Mouse (Mus musculus): ENCODE measurements around the gene Cfap99. TPM values are rescaled to one million over a fixed set of nuclear protein-coding genes. Genes with fewer than 3 reads are reported as not detected.

Cfap99 gene
- total RNA-seq (2021), result under 1 TPM; 0.26 to 0.51 TPM

DNA sequence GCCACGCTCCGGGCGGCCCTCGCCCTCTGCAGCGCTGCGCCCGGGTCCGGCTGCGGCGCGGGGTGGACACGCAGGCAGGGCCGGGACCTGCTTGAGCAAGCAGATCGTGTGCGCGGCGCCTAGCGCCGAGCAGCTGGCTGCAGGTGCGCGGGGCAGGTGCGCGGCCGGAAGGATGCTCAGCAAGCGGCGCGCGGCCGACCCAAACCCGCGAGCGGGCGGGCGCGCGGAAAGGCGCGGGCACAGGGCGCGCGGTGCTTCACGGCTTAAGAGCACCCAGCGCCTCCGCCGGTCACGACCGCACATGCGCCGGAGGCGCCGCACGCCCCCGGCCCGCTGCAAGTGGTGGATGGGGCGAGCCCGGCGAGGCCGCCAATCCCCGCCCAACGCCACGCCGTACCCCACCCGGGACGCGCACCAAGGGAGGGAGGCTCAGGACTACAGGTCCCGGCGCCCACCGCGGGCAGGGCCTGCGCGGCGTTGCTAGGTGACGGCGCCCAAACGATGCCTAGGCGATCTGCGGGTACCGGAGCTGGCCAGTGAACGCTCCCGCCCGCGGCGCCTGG, at the start of gene Cfap99, which contains the start of gene Zfyve28:
Gene Cfap99, plus strand, starts transcription at position 447 of the 563 bp plus-strand sequence.
Gene Zfyve28, minus strand, starts transcription at position 296 of the 563 bp plus-strand sequence.
- peak; percentile 93 for DNase-seq (ENCODE audit: extremely low spot score in 1 of 2, low spot score in 2 of 2)
- intact Hi-C loops (cut with DNase I), result loop anchor here (5.0 kb wide), 2 partner anchors 49 to 76 kb away; partner anchors contain the start of gene Rnf4

DNA sequence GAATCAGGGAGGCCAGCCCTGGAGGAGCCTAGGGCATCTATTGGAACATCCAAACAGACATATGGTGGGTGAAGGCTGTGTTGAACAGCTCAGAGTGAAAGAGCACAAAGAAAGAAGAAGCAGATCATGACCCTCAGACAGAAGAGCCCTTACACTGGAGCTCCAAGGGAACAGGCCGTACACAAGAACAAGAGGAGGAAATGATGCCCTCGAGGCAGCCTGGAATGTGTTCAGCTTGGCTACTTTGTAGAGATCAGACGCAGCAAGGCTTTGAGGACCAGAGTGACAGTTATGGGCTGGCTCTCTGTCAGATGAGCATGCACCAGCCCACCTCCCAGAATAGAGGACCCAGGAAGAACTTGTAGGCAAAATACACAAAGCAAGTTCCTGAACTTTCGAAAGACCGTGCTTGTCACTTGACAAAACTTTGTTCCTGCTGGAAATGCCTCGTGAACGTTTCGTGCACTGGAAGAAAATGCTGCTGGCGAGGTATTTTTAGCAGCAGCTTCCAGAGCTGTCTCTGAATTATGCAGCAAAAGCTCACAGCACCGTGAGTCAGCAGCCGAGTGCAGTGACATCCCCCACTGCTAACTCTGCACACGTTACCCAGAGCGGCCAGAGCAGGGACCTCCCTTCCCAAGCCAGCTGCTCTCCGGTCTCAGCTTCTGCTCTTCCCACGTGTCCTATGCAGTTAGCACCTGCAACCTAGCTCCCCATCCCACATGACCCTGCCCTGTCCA, 46.0 kb upstream of the Cfap99 start:
- peak; percentile 71 to 79 for DNase-seq (ENCODE audit: extremely low spot score in 1 of 2, low spot score in 2 of 2)
- intact Hi-C loops (cut with DNase I), result no loop called here

DNA sequence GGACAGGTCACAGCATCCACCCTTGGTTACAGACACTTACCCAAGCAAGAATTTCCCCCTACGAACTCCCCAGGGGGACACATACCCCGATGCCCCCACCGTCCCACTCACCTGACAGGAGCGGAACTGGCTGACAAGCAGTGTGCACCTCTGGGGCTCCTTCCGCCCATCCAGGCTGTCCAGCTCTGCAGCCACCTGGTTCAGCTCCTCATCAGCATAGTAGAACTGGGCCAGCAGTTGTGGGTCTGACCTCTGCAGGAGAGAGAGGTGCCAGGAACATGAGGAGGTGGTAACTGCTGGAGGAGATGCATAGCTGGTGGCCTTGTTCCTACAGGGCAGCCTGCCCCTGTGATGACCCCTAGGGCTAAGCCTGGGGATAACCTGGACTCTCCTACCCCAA, 45.3 kb upstream of the Cfap99 start:
- intact Hi-C loops (cut with DNase I), result no loop called here
- no peak for DNase-seq (ENCODE audit: extremely low spot score in 1 of 2, low spot score in 2 of 2)

DNA sequence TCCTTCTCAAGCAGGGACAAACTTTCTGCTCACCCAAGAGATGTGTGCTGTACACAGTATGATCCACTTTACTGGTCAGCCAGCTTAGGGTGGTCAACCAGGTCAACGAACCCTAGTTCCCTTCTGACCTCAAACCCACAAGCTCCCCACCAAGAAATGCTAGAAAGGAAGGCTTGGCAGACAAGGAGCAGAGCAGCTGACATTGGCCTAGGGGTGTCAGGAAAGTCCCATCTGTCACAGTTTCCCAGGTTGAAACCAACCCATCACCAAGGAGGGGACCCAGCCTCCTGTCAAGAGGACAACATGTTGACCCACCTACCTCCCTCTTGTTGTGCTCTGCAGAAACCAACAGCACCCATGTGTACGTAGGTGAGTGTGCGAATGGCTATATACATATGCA, 42.0 kb upstream of the Cfap99 start:
- no peak for DNase-seq (ENCODE audit: extremely low spot score in 1 of 2, low spot score in 2 of 2)
- intact Hi-C loops (cut with DNase I), result no loop called here

DNA sequence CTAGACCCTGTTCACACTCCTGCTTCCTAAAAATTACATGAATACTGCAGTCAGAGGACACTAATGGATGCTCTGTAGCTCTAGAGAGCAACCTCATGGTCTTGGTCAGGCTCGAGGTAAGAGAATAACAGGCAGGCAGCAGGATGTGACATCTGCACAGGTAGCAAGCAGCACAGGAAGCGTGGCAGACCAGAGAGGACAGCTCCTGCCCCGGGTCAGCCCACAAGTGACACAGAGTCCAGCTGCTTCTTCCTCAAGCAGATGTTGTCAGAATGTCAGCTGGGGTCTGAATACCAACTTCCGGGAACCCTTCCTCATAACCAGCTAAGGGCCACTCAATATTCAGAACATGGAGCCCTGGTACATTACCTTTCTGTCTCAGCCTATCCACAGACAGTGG, 39.3 kb upstream of the Cfap99 start:
- DNase-seq (ENCODE audit: extremely low spot score in 1 of 2, low spot score in 2 of 2), result no peak
- intact Hi-C loops (cut with DNase I), result no loop called here

DNA sequence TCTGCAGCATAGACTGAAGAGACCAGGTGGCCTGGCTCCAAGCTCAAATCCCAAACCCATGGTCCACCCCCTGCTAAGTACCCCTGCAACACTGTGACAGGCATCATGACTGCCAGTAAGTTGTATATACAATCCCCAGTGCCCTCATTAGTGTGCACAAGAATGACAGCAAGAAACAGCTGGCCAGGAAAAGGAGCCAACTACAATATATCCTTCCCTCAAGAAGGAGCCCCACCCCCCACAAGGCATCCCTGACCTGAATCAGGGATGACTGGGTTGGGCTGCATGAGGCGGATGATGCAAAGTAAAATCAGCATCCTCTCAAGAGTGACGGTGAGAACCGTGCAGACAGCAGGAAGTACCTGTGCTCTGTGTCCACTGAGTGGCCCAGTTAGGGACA, 38.3 kb upstream of the Cfap99 start:
- DNase-seq (ENCODE audit: extremely low spot score in 1 of 2, low spot score in 2 of 2), result peak in 1 of 2 experiments; percentile 62
- intact Hi-C loops (cut with DNase I), result no loop called here

DNA sequence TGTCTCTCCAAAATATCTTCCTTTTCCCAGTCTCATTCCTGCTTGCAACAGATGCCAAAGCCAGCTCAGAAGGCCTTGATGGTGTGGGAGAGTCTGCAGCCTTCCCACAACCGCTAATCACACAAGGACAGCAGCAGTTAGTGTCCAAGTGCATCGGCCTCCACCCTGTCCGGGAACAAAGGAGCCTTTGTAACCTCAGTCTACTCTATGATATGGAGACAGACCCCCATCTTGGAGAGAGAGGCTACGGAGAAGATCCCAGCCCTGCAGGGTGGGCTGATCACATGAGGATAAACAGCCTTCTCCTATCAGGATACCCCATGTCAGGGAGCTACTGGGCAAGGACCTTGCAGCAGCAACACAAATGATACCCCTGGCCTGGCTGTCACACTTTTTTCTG, 36.6 kb upstream of the Cfap99 start:
- intact Hi-C loops (cut with DNase I), result no loop called here
- no peak for DNase-seq (ENCODE audit: extremely low spot score in 1 of 2, low spot score in 2 of 2)

DNA sequence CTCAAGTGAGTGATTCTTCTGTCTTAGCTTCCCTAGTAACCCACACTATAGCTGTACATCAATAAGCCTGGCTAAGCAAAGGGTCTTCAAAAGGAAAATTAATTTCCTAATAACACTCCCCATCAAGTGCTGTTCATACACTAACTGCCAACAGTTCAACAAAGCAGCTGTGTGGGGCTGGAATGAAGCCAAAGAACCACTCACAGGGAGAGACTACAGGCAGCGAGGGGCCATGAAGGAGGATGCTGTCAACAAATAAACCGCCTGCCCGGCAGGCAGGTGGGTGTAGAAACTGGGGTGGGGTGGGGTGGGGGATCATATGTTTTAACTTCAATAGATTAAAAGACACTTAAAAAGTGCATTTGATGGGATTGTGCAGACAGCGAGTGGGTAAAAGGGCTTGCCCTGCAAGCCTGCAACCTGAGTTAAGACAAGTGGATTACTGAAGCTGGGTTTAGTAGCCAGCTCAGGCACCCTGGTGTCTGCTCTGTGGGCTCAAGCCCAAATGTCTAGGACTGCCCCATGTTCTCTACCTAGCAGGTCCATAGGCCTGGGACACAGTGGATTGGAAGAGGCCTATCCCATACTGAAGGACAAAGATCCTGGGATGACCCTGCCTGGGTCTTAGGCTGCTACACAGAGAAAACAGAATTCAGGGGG, 36.0 kb upstream of the Cfap99 start:
- intact Hi-C loops (cut with DNase I), result no loop called here
- DNase-seq (ENCODE audit: extremely low spot score in 1 of 2, low spot score in 2 of 2), result peak in 1 of 2 experiments; percentile 61

DNA sequence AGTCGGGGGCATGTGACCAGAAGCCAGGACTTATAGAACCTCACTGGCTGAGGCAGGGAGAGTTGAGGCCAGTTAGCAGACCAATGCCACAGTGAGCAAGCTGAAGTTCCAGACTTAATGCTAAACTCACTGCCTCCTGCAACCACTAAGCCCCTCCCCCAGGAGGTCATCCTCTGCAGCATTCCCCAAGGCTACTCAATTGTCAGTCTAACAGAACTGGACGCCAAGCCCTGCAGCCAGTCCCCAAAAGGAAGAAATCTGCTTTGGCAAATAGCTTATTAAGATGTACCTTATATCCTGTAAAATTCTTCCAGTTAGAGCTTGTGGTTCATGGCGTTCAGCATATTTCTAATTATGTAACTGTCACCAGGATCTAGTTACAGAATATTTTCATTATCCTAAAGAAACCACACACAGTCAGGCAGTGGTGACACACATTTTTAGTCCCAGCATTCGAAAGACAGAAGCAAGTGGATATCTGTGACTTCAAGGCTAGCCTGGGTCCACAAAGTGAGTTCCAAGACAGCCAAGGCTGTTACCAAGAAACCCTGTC, 35.4 kb upstream of the Cfap99 start:
- intact Hi-C loops (cut with DNase I), result no loop called here
- no peak for DNase-seq (ENCODE audit: extremely low spot score in 1 of 2, low spot score in 2 of 2)

DNA sequence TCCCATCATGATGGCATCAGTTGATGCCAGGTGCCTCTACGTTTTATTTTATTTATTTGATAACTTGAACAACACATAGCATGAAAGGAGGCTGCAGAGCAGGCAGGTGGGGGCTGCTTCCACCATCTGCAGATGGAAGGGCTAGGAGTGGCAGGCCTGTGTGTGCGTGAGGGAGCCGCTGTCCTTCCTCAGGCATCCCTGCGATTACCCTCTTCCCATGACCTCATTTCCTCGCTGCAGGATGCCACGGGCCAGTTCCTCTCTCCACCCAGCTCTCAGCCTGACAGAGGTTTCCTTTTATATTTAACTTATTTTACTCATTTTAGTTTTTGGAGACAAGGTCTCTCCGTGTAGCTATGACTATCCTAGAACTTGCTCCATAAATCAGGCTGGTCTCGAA, 34.1 kb upstream of the Cfap99 start:
- no peak for DNase-seq (ENCODE audit: extremely low spot score in 1 of 2, low spot score in 2 of 2)
- intact Hi-C loops (cut with DNase I), result no loop called here

DNA sequence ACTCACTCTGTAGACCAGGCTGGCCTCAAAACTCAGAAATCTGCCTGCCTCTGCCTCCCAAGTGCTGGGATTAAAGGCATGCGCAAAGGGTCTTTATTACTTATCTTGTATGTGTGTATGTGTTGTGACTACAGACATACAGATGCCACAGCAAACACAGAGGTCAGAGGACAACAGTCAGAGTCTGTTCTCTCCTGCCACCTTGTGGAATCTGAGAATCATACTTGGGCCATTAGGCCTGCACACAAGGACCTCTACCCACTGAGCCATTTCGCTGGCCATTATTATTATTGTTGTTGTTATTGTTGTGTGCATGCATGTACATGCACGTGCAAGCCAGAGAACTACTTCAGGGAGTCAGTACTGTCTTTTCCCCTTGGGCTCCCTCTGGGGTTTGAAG, 33.2 kb upstream of the Cfap99 start:
- intact Hi-C loops (cut with DNase I), result no loop called here
- DNase-seq (ENCODE audit: extremely low spot score in 1 of 2, low spot score in 2 of 2), result no peak

DNA sequence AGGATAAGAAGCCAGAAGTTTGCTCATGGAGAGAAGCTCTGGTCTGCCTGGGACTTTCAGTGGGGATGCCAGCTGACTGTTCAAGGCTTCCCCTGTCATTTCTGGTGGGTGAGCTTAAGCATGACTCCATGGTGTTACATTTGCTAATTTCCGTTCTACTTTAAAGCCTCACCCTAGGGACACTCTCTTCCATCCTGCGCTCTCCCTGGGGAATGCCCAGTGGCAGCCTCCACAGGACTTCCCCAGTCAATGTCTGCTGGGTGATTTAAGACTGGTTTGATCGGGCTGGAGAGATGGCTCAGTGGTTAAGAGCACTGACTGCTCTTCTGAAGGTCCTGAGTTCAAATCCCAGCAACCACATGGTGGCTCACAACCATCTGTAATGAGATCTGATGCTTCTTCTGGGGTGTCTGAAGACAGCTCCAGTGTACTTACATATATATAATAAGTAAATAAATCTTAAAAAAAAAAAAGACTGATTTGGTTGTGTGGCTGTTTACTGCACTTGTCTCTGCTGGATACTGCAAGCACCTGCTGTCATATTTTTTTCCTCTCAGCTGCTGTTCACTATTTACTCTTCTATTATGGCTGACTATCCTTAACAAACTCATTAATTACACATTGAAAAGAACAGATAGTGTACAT, 29.1 kb upstream of the Cfap99 start:
- intact Hi-C loops (cut with DNase I), result no loop called here
- no peak for DNase-seq (ENCODE audit: extremely low spot score in 1 of 2, low spot score in 2 of 2)

DNA sequence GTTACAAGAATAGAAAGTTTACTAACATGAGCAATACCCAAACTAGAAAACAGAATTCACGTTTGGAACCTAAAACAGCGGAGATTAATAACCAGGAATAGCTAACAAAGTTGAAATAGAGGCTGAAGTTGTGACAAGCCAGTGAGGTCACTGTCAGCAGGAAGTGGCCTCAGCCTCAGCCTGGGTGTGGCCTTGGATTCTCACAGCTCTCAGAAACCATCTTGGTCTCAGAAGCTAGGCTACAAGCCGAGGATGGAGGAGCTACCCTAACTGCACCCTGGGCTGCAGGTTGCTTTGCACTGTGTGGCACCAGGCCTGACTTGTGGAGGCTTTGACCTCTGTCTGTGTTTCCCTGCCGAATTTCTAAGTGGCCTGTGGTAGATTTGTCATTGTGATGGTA, 22.3 kb upstream of the Cfap99 start:
- DNase-seq (ENCODE audit: extremely low spot score in 1 of 2, low spot score in 2 of 2), result no peak
- intact Hi-C loops (cut with DNase I), result no loop called here

DNA sequence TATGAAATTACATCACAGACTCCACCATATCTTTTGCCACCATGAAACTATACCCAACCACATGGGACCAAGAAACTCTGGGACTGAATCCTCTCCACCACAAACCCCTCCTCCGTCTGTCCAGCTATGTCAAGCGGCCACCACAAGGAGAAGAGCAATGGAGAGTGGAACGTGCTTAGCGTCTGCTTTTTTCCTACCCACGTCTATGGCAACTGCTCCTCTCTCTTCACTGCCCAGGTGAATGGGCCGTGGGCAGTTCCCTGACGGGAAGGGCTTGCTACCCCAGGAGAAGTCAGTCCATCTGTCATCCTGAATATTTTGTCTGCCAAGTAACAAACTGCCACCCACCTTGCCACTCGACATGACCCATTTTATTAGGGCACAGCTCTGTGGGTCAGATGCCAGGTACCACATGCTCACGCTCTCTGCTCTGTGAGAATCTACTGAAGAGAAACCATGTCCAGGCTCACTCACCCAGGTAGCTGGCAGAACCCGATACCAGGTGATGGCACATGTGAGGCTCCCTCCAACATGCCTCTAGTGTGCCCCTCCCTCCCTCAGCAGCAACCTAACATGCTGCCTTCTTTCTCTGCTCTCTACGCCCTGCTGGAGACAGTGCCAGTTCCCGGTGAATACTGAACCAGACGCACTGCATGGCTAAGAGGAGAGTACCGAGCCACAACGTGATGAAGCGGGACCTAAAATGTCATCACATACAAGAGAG, 19.0 kb upstream of the Cfap99 start:
- intact Hi-C loops (cut with DNase I), result no loop called here
- DNase-seq (ENCODE audit: extremely low spot score in 1 of 2, low spot score in 2 of 2), result no peak

DNA sequence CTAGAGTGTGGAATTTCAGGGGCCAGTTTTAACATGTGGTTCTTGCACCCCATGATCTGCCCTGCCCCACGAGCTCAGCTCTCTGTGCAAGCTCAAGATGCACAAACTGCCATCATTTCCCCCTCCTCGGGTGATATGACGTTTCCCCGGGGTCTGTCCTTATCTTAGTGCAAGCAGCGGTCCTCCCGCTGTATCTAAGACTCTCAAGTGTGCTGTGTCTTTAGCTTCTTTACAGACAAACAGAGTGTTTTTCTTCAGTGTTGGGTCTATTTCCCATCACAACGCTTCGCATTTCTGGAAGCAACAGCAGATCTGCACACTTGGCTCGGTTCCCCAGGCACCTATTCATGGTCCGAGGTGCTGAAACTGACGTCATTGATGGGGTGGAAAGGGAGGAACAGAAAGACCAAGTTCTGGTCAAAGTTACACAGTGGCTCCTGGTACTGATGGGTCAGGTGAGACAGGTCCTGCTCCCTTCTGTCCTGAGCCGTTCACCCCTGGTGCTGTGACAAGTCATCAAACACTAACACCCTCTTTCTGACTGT, 18.4 kb upstream of the Cfap99 start:
- intact Hi-C loops (cut with DNase I), result no loop called here

DNA sequence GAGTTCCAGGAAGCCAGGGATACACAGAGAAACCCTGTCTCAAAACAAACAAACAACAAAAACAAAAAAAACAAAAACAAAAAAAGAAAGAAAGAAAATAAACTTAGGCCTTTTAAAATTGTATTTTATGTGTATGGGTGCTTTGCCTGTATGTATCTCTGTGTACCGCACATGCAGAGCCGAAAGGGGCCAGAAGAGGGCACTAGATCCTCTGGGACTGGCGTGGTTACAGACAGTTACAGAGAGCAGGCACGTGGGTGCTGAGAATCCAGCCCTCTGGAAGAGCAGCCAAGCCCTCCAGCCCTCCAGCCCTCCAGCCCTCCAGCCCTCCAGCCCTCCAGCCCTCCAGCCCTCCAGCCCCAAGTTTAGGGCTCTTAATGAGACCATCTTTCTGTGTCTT, 16.7 kb upstream of the Cfap99 start:
- peak in 1 of 2 experiments; percentile 49 for DNase-seq (ENCODE audit: extremely low spot score in 1 of 2, low spot score in 2 of 2)
- intact Hi-C loops (cut with DNase I), result no loop called here

More for the DNA sequence above, 18.4 kb upstream of the Cfap99 start:
- DNase-seq (ENCODE audit: extremely low spot score in 1 of 2, low spot score in 2 of 2), result no peak

DNA sequence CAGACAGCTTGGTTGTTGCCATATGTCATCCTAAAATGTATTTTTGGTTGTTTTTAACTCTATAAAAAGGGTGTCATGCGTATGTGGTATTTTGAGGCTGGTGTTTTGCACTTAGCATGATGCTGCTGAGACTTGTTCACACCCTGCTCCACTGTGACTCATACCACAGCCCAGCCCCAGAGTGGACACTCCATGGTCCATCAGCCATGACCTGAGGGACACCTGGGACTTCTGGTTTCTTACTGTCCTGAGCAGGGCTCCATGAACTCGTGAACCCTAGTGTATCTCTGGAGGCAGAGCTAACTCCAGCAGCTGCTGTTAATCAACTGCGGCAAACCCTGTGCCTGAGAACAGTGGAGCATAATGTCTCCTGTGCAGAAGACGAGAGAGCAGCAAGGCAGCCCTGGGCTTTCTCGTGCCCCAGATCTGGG, 15.1 kb upstream of the Cfap99 start:
- intact Hi-C loops (cut with DNase I), result no loop called here

DNA sequence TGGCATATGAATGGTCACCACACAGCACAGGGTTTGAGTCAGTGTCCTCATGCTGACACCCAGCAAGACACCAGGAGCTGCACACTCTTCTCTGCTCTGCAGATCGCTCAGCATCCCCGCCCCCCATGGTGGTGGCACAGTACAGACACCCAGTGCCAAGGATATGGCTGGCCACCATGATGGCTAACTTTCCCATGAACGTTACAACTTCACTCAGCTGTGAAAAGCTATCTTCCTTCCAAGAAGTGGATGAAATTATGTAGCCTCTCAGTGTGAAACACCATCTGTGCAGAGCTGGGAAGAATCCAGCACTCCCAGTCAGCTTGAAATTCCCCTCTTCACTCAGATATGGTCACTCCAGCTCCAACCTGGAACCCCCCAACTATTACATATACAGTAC, 14.1 kb upstream of the Cfap99 start:
- intact Hi-C loops (cut with DNase I), result no loop called here
- DNase-seq (ENCODE audit: extremely low spot score in 1 of 2, low spot score in 2 of 2), result peak in 1 of 2 experiments; percentile 46

More for the DNA sequence above, 15.1 kb upstream of the Cfap99 start:
- DNase-seq (ENCODE audit: extremely low spot score in 1 of 2, low spot score in 2 of 2), result no peak

Measured in left cerebral cortex, postnatal 10 days (tissue).